Mouse (Mus musculus): Measurements from ENCODE around the gene Mpg.
A peak's percentile ranks its signal among the peaks of the same experiment; 100 is the strongest.

The Mpg gene

GRCm38 (mm10) chr11:32265117-32265738, 38.9 kb downstream of the Mpg start:
- DNase-seq = no peak

DNA sequence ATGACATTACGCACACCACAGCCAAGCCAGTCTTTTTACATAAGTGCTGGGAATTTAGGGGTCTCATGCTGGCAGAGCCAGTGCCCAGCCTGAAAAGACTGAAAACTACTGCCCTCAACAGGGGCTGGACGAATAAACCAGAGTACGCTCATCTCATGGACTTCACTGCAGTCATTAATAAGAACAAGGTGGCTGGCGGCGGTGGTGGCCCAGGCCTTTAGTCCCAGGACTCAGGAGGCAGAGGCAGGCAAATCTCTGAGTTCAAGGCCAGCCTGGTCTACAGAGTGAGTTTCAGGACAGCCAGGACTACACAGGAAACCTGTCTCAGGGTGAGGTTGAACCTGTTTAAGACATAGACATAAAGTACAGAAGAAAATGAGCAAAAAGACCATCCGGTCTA, 39.9 kb downstream of the Mpg start:
- DNase-seq = no peak

GRCm38 (mm10) chr11:32266776-32267175, 40.5 kb downstream of the Mpg start:
- DNase-seq = no peak

GRCm38 (mm10) chr11:32267188-32267884, 41.0 kb downstream of the Mpg start, which contains the start of gene Nprl3:
TSS of gene Nprl3 (minus strand) at chr11:32267707.
- DNase-seq = peak; percentile 98

- no peak for DNase-seq
These were observed 41.7 kb downstream of the Mpg start for GRCm38 (mm10) chr11:32267964-32268363.

- DNase-seq = no peak
These were observed 42.6 kb downstream of the Mpg start for GRCm38 (mm10) chr11:32268952-32269351.

- no peak for DNase-seq
These were observed 44.9 kb downstream of the Mpg start for GRCm38 (mm10) chr11:32271178-32271577.

- no peak for DNase-seq
These were observed 50.0 kb downstream of the Mpg start, which contains the start of gene Hba-x for GRCm38 (mm10) chr11:32276347-32276746. TSS of gene Hba-x (plus strand) at chr11:32276400.

DNA sequence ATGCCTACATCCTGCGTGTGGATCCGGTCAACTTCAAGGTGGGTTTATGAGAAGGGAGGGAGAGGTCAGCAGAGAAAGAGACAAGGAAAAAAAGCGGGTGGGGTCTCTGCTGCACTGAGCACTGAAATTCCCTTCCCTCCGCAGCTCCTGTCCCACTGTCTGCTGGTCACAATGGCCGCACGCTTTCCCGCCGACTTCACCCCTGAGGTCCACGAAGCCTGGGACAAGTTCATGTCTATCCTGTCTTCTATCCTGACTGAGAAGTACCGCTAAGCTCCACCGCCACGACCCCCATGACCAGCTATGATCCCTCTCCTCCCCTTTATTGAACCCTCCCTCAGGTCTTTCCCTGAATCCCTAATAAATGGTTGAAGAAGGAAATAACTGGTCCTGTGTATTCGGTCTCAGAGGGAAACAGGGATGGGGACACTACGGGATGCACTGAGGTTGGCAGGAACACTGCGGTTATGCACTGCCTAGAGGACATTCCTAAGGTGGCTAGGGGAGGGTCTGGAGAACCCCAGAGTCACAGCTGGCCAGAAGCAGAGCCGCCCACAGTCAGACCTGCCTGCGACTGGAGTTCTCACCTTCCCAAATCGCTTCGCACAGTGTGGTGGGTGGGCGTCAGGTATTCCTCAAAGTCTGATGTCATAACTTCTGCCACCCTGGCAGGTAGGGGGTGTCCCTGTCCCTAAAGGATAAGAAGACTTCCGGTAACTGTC, 51.6 kb downstream of the Mpg start:
- no peak for DNase-seq

GRCm38 (mm10) chr11:32278458-32278957, 52.2 kb downstream of the Mpg start:
- no peak for DNase-seq

DNA sequence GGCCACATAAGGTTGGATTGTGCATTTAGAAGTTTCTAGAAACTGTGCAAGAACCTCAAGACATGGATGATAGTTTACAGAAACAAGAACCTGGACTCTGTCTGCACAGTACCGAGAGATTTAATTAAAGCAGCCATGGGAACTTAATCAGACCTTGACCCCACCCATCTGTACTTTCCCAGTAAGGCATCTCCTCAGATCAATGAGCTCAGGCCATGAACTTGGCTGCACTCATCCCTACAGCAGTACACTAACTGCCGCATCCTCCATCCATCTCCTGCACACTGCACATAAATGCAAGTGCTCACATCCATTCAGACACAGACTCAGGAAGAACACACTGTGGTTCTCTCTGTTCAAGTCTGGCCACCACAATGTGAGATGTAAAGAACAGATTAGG, 54.3 kb downstream of the Mpg start:
- DNase-seq = no peak

- no peak for DNase-seq
These were observed 55.3 kb downstream of the Mpg start for GRCm38 (mm10) chr11:32281416-32282144.

Measured in kidney, postnatal 14 days (tissue).